Mouse (Mus musculus) G1E (cell line): ENCODE measurements around the gene 1810043G02Rik.

Experiments used
- CTCF ChIP-seq: IDR thresholded peaks from 2 replicates; pipeline ENCODE4 v1.5.1; 2012; ENCODE audit warnings: low read depth, low read length, inconsistent platforms, mixed read lengths
- GATA2 ChIP-seq: IDR thresholded peaks from 2 replicates; pipeline ENCODE4 v1.6.1; 2012; ENCODE audit warnings: low read depth, low read length, inconsistent platforms, borderline replicate concordance
- POLR2AphosphoS5 ChIP-seq: IDR thresholded peaks from 2 replicates; pipeline ENCODE4 v1.6.1; 2012; ENCODE audit warnings: low read depth, low read length, inconsistent platforms; ENCODE audit not compliant: insufficient replicate concordance

GRCm38 (mm10) chr10:78004479-78005100 is 26.3 kb downstream of the 1810043G02Rik start:
- TF ChIP-seq GATA2 (no peak), CTCF (no peak), POLR2AphosphoS5 (no peak)
